Mouse (Mus musculus) NIH3T3 (cell line): ENCODE data around the gene Rhox2g.
"Not testable (repeated sequence)": the region's sequence is repeated elsewhere in the genome, so short reads cannot be mapped to it uniquely, and the experiment has no call there.

ENCODE experiments used
- DNase-seq: peaks from one replicate; pipeline ENCODE4 v3.0.0-alpha.2; 2012; ENCODE audit warnings: low read depth

The Rhox2g gene

GRCm38 (mm10) chrX:37643370-37643769, at the start of gene Rhox2g:
TSS of gene Rhox2g (minus strand) at chrX:37643470.
- not testable (repeated sequence) for DNase-seq

DNA sequence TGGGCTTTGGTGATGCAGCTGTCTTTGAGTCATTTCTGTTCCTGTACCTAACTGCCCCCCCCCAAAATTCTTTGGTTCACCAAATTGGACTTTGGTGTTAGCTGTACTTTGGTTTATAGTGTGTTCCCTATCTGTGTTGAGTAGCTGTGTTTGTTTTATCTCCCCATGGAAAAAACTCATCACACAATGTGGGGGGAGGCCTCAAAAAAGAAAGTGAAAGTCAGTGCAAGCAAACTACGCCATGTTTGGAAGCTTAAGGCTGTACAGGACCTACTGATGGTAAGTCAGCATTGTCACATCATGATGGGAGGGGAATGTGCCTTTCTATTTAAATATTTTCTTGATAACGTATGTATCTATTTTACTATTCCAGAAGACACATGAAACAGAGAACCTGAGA, 49.0 kb upstream of the Rhox2g start:
- peak; percentile 1 for DNase-seq

GRCm38 (mm10) chrX:37683031-37683715, 39.9 kb upstream of the Rhox2g start:
- DNase-seq, result no peak

DNA sequence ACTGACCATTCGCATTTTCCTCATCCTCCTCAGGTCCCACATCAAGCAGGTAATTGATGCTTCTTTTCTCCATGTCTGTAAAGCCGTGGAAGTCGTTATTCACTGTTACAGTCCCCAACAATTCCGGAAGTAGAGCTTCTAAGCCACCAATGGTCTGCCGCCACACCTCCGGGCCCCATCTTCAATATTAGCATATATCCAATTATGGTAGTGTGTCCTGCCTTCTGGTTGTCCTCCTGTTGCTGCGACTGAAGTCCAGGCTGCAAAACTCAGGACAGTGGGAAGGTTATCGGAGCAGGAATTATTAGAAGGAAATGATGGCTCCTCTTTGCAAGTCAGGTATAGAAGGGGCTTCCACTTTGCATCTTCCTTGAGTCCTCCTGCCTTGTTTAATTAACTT, 29.9 kb upstream of the Rhox2g start, which contains the start of gene Rhox2h:
TSS of gene Rhox2h (minus strand) at position 101 of the 400 bp plus-strand sequence.
- not testable (repeated sequence) for DNase-seq

- not testable (repeated sequence) for DNase-seq
Observed at GRCm38 (mm10) chrX:37668664-37669063, 25.4 kb upstream of the Rhox2g start, which contains the start of gene Rhox3h. TSS of gene Rhox3h (minus strand) at chrX:37668764.

GRCm38 (mm10) chrX:37651227-37651626, 8.0 kb upstream of the Rhox2g start, which contains the start of gene Rhox4g:
TSS of gene Rhox4g (minus strand) at chrX:37651327.
- not testable (repeated sequence) for DNase-seq

DNA sequence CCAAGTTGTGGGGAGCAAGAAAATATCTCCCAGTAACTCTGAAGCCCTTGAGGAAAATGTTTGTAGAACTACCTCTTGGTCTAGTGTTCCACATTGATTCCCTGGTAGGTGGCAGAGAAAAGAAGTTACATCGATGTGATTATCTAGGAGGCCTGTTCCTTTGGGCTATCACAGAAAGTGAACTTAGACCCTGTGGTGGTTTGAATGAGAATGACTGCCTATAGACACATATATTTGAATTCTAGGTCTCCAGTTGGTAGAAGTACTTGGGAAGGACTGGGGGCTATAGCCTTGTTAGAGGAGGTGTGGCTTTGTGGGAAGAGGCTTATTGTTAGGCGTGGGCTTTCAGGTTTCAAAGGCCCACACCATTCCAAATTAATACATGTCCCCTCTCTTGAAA, 14.8 kb downstream of the Rhox2g start, which contains the start of gene Rhox3g:
TSS of gene Rhox3g (minus strand) at position 101 of the 400 bp plus-strand sequence.
- DNase-seq, result not testable (repeated sequence)

- not testable (repeated sequence) for DNase-seq
Observed at GRCm38 (mm10) chrX:37607604-37608003, 35.7 kb downstream of the Rhox2g start, which contains the start of gene Rhox4f. TSS of gene Rhox4f (minus strand) at chrX:37607704.
